Mouse (Mus musculus): ENCODE results near the gene Osm.

- TF ChIP-seq POLR2A (IDR thresholded peaks at IDR 0.05; ENCODE audit: insufficient read depth, low read depth, low read length): no peak
- no peak for TF ChIP-seq CTCF (IDR thresholded peaks at IDR 0.05)
- TF ChIP-seq EP300 (IDR thresholded peaks at IDR 0.05; ENCODE audit: insufficient read depth, low read depth, low read length): no peak
Observed at GRCm38 (mm10) chr11:4281852-4282251, 45.6 kb downstream of the Osm start.
